Mouse (Mus musculus) myocyte (in vitro differentiated cells): Measurements from ENCODE around the gene Sytl5.

Source experiments
- E2F4 ChIP-seq: IDR thresholded peaks from one replicate; pipeline ENCODE4 v1.6.1; 2011; ENCODE audit warnings: mild to moderate bottlenecking, control low read depth, moderate library complexity; ENCODE audit not compliant: insufficient read depth
- POLR2A ChIP-seq: IDR thresholded peaks from one replicate; pipeline ENCODE4 v1.6.1; 2011; ENCODE audit warnings: low read depth, mild to moderate bottlenecking, control low read depth, moderate library complexity; ENCODE audit not compliant: insufficient read length
- USF1 ChIP-seq: IDR thresholded peaks from one replicate; pipeline ENCODE4 v1.6.1; 2011; ENCODE audit warnings: low read depth, mild to moderate bottlenecking, control low read depth, moderate library complexity

- TF ChIP-seq POLR2A (no peak), E2F4 (no peak), USF1 (no peak)
Measured at GRCm38 (mm10) chrX:9909572-9909971, 24.1 kb downstream of the Sytl5 start.
